Mouse (Mus musculus) G1E (cell line): Measurements from ENCODE around the gene Acaa1a.

Experiments
- CTCF ChIP-seq: IDR thresholded peaks from 2 replicates; pipeline ENCODE4 v1.5.1; 2012; ENCODE audit warnings: low read depth, low read length, inconsistent platforms, mixed read lengths
- GATA1 ChIP-seq: IDR thresholded peaks from 2 replicates; pipeline ENCODE4 v1.6.1; 2012; ENCODE audit warnings: borderline replicate concordance, low read length, inconsistent platforms, mixed read lengths
- POLR2AphosphoS5 ChIP-seq: IDR thresholded peaks from 2 replicates; pipeline ENCODE4 v1.6.1; 2012; ENCODE audit warnings: low read depth, low read length, inconsistent platforms; ENCODE audit not compliant: insufficient replicate concordance

GRCm38 (mm10) chr9:119368367-119368766, 28.9 kb downstream of the Acaa1a start:
- TF ChIP-seq CTCF, result no peak
- no peak for TF ChIP-seq POLR2AphosphoS5
- TF ChIP-seq GATA1, result no peak
